Mouse (Mus musculus): ENCODE measurements around the gene 1700008O03Rik. TPM values are rescaled to one million over a fixed set of nuclear protein-coding genes. Genes with fewer than 3 reads are reported as not detected.

Gene 1700008O03Rik
- total RNA-seq, 2 experiments from 2014 or later: 3.0 to 3.3 TPM

DNA sequence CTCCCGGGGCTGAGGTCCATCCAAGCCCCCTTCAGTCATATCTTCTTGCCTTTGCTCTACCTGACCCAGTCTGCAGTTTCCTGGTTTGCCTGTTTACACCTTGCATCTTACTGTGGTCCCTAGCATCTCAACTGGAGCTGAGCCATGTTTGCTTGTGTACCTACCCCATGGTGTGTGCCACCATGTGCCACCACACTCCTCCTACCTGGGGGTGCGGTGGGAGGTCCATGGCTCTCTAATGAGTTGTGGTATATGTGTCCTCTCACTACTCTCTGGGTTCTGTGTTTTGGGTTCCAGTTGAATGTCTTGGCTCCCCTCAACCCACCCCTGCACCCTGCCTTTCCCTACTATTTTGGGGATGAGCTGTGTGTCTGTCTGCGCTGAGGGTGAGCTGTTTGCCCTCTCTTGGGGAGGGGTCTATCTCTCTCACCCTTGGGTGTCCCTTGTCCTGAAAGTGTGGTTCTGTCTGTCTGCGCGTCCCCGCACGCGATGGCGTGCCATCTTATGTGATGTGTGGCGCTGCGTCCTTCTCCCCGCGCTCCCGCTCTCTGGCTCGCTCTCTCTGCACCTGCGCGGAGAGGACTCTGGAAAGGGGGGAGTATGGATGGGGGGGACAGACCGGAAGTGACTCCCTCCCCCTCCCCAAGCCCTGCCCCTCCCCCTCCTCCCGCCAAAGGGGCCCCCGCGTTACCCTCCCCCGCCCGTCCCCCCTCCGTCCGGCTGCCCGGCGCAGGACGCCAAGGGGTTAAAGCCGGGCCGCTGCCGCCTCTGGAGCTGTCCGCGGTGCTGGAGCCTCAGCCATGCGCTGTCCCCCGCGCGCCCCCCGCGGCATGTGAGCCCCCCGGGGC, 50.4 kb downstream of the 1700008O03Rik start:
- Histone ChIP-seq H3K27ac (peak overlapping the region; percentile 89), H3K4me3 (peak overlapping the region; percentile 41)
- TF ChIP-seq CTCF (conservative IDR thresholded peaks at IDR 0.05): no peak
- DNase-seq (ENCODE audit: low spot score in 2 of 2): no peak

DNA sequence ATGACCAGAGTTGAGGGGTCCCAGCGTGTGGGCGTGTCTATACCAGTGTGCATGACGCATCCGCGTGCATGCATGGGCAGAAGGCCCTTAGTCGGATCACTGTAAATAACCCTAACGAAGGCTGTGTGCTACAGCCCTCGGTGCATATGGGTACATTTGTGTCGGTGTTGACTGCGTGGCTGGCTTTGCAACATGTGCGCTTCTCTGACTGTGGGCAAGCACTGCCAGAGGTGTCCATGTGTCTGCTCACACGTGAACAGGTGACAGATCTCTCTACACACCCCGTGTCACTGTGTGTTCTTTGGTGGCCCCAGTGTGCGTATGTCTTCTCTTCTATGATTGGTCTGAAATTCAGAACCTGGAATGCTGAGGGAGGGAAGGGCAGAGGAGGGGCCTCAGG, 51.5 kb downstream of the 1700008O03Rik start:
- DNase-seq (ENCODE audit: low spot score in 2 of 2): no peak
- Histone ChIP-seq H3K27ac (peak overlapping the region; percentile 36; the same call in 1 of the 2 replicates), H3K4me3 (no peak overlapping the region)
- TF ChIP-seq CTCF (conservative IDR thresholded peaks at IDR 0.05): no peak

DNA sequence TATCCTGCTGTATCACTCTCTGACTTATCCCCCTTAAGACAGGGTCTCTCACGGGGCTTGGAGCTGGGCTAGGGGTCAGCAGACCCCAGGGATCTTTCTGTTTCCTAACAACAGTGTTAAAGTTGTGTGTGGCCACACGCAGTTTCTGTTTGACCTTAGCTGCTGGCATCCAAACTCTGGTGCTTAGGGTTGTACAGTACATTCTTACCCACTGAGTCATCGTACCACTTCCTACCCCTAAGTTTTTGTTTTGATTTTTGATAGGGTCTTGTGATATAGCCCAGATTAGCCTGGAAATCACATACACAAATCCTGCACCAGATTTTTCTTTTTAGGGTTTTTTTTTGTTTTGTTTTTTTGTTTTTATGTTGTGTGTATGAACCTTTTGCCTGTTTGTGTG, 53.3 kb downstream of the 1700008O03Rik start:
- Histone ChIP-seq H3K27ac (no peak overlapping the region), H3K4me3 (no peak overlapping the region)
- DNase-seq (ENCODE audit: low spot score in 2 of 2): no peak
- TF ChIP-seq CTCF (conservative IDR thresholded peaks at IDR 0.05): no peak

DNA sequence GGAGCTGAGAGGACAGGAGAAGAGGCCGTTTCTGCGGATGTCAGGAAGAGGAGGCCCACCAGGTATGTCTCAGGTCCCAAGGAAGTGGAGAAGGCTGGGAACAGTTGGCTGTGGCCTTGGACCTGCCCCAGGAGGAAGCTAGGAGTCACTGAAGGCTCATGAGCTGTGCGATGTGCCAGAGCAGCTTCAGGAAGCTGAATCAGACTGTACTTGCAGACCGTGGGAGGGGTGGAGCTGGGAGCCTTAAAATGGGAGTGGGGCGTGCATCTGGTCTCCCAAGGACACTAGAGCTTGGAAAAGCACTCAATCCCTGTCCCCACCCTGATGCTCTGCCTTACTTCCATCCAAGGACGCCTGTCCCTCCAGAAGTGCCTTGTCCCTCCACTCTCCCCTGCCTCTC, 59.0 kb downstream of the 1700008O03Rik start:
- Histone ChIP-seq H3K27ac (peak overlapping the region; percentile 65; the same call in 1 of the 2 replicates), H3K4me3 (no peak overlapping the region)
- no peak for TF ChIP-seq CTCF (conservative IDR thresholded peaks at IDR 0.05)
- no peak for DNase-seq (ENCODE audit: low spot score in 2 of 2)

DNA sequence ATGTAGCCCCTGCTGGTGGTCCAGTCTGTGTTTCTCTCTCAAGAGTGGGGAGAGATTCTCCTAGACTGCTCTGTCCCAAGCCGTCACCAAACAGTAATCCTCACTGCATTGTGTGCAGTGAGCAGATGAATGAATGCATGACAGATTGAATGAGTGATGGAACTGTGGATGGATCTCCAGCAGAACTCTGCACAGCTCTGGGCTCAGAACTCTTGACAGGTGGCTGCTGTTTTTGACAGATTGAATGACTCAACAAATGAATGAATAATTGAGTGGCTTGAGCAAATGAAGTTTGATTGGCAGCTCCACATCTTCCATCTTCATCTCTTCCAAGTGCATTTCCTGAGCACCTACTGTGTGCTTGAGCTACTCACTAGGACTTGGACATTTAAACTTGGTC, 63.3 kb downstream of the 1700008O03Rik start:
- no peak overlapping the region for H3K4me3 ChIP-seq
- TF ChIP-seq CTCF (conservative IDR thresholded peaks at IDR 0.05): no peak
- H3K27ac ChIP-seq: peak overlapping the region; percentile 82; the same call in 1 of the 2 replicates
- DNase-seq (ENCODE audit: low spot score in 2 of 2): peak; percentile 77 to 80

DNA sequence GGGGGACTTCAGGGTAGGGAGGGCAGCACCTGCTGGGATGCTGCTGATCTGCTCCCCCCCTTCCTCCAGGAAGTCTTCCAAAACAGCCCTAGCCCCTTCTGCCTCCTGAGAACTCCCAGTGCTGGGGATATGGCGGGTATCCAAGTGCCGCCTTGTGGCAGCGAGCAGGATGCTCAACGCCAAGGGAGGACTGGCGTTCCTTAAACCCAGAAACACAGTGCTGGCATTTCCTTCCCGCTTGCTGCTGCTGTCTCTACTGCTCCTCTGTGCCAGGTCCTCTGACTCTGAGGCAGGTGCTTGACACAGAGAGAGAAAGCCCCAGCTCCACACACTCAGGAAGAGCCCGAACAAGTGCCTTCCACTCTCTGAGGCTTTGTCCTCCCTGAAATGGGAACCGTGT, 64.7 kb downstream of the 1700008O03Rik start:
- peak; percentile 67 for TF ChIP-seq CTCF (conservative IDR thresholded peaks at IDR 0.05)
- Histone ChIP-seq H3K4me3 (no peak overlapping the region), H3K27ac (peak overlapping the region; percentile 82)
- peak; percentile 78 to 82 for DNase-seq (ENCODE audit: low spot score in 2 of 2)

DNA sequence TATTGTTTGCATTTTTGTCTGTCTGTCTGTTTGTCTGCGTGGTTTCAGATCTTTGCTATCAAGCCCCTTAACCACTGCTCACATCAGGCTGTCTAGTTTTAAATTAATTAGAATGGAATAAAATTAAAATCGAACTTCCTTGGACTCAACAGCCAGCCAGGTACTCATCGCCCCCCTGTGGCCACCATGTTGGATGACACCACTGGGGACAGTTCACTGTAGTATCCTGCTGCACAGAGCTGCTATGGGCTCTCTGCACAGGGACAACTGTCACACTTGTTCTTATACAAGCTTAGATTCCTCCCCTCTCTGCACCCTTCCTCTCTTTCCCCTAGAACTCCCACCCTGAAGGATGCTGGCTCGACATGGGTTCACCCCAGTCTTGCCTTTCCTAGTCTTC, 67.7 kb downstream of the 1700008O03Rik start:
- H3K4me3 ChIP-seq: no peak overlapping the region

DNA sequence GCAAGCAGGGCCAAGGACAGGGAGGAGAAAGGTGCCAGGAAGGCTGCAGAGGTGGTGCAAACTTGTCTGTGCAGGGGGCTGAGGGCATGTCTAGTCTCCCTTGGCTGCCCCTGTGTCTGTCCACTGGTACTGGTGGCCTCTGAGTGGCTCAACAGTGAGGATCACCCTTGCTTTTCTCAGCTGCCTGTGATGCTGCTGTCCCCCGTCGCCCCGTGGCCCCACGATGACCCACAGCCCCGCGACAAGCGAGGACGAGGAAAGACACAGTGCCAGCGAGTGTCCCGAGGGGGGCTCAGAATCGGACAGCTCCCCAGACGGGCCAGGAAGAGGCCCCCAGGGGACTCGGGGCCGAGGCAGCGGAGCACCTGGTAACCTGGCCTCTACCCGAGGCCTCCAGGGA, 73.1 kb downstream of the 1700008O03Rik start:
- peak overlapping the region; percentile 68 for H3K27ac ChIP-seq
- no peak for DNase-seq (ENCODE audit: low spot score in 2 of 2)
- H3K4me3 ChIP-seq: no peak overlapping the region; the same call in 1 of the 2 replicates
- TF ChIP-seq CTCF (conservative IDR thresholded peaks at IDR 0.05): no peak

More for the DNA sequence above, 67.7 kb downstream of the 1700008O03Rik start:
- peak; percentile 76 for TF ChIP-seq CTCF (conservative IDR thresholded peaks at IDR 0.05)
- DNase-seq (ENCODE audit: low spot score in 2 of 2): no peak
- peak overlapping the region; percentile 18; the same call in 1 of the 2 replicates for H3K27ac ChIP-seq

DNA sequence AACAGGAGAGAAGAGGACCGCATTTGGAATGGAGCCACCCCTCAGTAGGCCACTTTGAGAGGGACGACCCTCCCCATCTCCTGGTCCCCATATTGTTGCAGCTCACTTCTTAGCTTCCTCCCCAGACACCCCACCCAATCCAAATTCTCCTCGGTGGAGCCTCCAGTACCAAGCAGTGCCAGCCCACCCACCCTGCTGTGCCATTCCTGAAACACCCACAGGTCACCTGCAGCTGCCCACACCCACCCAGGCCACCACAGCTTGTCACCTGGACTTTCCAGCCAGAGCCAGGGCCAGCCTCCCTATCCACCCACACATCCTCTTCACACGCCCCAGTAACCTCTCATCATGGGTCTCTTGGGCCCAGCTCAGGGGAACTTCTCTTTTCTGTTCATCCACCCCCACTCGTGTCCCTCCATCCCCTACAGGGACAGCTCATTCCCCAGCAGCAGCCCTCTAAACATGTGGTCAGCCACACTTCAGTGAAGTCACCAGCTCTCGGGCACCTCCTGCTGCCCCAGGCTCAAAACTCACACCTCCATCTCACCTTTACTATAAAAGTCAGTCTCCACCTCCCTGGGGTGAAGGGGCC, 73.8 kb downstream of the 1700008O03Rik start:
- Histone ChIP-seq H3K27ac (peak overlapping the region; percentile 68), H3K4me3 (peak overlapping the region; percentile 79)
- TF ChIP-seq CTCF (conservative IDR thresholded peaks at IDR 0.05): no peak
- DNase-seq (ENCODE audit: low spot score in 2 of 2): no peak

DNA sequence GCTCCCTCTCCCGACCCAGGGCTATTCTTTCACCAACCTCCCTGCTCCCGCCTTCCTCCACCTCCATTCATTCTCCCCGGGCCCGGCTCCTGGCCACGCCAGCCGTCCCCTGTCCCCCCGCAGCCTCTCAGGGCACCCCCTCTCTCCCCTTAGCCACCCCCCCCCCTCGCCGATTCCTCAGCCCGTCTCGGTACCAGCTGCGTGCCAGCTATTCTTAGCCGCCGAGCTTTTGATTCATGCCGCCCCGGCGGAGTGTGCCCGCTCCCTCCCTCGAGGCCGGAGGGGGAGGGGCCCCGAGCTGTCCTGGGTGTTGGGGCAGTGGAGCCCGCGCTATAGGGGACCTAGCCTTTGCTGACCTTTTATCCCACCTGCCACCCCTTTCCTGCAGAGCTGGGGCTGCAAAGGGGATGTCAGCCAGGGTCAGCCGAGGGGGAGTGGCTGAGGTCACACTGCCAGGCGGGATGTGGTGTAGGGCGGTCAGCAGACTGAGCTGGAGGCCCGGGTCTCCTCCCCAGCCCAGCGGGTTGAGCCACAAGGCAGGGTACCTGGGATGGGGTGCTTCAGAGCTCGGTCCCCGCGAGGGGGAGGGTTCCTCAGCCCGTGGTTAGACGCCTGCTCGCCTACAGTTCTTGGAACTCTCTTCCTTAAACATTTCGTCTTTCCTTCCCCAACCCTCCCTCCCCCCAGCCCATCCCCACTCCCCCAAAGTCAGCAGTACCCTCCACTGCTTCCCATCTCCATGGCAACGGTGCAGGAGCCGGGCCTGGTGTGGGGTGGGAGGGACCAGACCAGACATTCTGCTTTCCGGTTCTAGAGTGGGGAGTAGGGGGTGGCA, 74.5 kb downstream of the 1700008O03Rik start:
- H3K4me3 ChIP-seq: peak overlapping the region; percentile 79
- H3K27ac ChIP-seq: peak overlapping the region; percentile 96
- peak; percentile 68 to 78 for DNase-seq (ENCODE audit: low spot score in 2 of 2)
- no peak for TF ChIP-seq CTCF (conservative IDR thresholded peaks at IDR 0.05)

DNA sequence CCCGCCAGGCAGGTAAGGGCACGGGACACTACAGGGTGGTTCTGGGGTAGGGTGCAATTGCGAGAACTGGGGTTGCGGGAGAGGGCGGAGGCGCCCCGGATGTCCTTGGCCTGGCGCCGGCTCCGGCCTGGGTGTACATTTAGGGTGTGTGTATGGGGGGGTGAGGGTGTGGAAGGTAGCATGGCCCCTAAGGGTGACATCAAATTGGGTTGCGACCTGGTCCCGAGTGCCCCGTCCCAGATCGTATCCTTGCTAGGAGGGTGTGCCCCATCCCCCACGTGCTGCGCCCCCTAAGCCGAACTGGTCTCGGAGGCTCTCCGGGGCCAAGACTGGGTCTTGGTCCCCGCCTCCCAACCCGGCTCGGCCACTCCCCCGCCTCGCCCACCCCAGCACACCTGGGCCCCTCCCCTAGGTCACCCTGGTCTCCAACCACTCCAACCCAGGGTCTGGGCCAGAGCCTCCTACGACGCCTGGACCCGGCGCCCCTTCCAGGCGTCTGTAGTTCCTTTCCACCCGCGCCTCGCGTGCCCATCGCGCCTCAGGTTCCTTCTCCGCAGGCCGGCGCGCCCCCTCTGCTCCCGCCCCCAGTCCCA, 75.2 kb downstream of the 1700008O03Rik start:
- peak overlapping the region; percentile 96 for H3K27ac ChIP-seq
- DNase-seq (ENCODE audit: low spot score in 2 of 2): no peak
- peak overlapping the region; percentile 79 for H3K4me3 ChIP-seq
- TF ChIP-seq CTCF (conservative IDR thresholded peaks at IDR 0.05): no peak

Other genes starting within 250 kb of the 1700008O03Rik start
- not detected for gene Klk1b16, start 249.1 kb downstream of the 1700008O03Rik start, total RNA-seq (2021)
- gene Klk1b24, start 197.6 kb downstream of the 1700008O03Rik start, total RNA-seq (2021): not detected
- gene Klk1b3, start 187.6 kb downstream of the 1700008O03Rik start, total RNA-seq (2021): not detected
- gene Klk1b4, start 178.4 kb downstream of the 1700008O03Rik start, total RNA-seq (2021): not detected
- gene Klk1b5, start 169.9 kb downstream of the 1700008O03Rik start, total RNA-seq (2021): not detected
- gene Klk1, start 160.5 kb downstream of the 1700008O03Rik start, total RNA-seq (2021): not detected
- gene Gm36864, start 149.6 kb downstream of the 1700008O03Rik start, total RNA-seq (2021): not detected
- gene 1700028J19Rik, start 139.1 kb downstream of the 1700008O03Rik start, total RNA-seq (2021): under 1 TPM; 0.79 to 0.92 TPM
- 10 to 100 TPM; 87.8 to 90.3 TPM for gene 2410002F23Rik, start 139.1 kb downstream of the 1700008O03Rik start, total RNA-seq (2021)
- not detected for gene Acp4, start 128.4 kb downstream of the 1700008O03Rik start, total RNA-seq (2021)
- gene Gm15517, start 124.4 kb downstream of the 1700008O03Rik start, total RNA-seq (2021): not detected
- 1 to 10 TPM; 3.0 to 3.5 TPM for gene Clec11a, start 78.9 kb downstream of the 1700008O03Rik start, total RNA-seq (2021)
- 100 to 1,000 TPM; 647 to 698 TPM for gene Shank1, start 75.6 kb downstream of the 1700008O03Rik start, total RNA-seq (2021)
- gene Syt3, start 1.7 kb downstream of the 1700008O03Rik start, total RNA-seq (2021): 10 to 100 TPM; 89.4 to 95.9 TPM
- gene Lrrc4b, start 43.2 kb upstream of the 1700008O03Rik start, total RNA-seq (2021): 100 to 1,000 TPM; 318 to 334 TPM
- gene Aspdh, start 79.6 kb upstream of the 1700008O03Rik start, total RNA-seq (2021): 10 to 100 TPM; 12.2 to 18.1 TPM
- 10 to 100 TPM; 91.3 to 92.0 TPM for gene Josd2, start 82.2 kb upstream of the 1700008O03Rik start, total RNA-seq (2021)
- gene Emc10, start 110.7 kb upstream of the 1700008O03Rik start, total RNA-seq (2021): 100 to 1,000 TPM; 210 to 220 TPM
- gene Fam71e1, start 110.8 kb upstream of the 1700008O03Rik start, total RNA-seq (2021): 10 to 100 TPM; 19.3 to 23.4 TPM
- gene Mybpc2, start 138.8 kb upstream of the 1700008O03Rik start, total RNA-seq (2021): not detected
- under 1 TPM; 0.12 to 0.13 TPM for gene Spib, start 146.3 kb upstream of the 1700008O03Rik start, total RNA-seq (2021)
- 10 to 100 TPM in 1 of 2 experiments, 1 to 10 TPM in 1; 9.0 to 10.5 TPM for gene Pold1, start 163.0 kb upstream of the 1700008O03Rik start, total RNA-seq (2021)
- gene Nr1h2, start 168.1 kb upstream of the 1700008O03Rik start, total RNA-seq (2021): 10 to 100 TPM; 58.2 to 66.7 TPM
- not detected for gene Napsa, start 186.6 kb upstream of the 1700008O03Rik start, total RNA-seq (2021)
- 100 to 1,000 TPM; 184 to 186 TPM for gene Kcnc3, start 204.8 kb upstream of the 1700008O03Rik start, total RNA-seq (2021)